Mouse (Mus musculus): ENCODE data around the gene Llgl2. TPM values are rescaled to one million over a fixed set of nuclear protein-coding genes. Genes with fewer than 3 reads are reported as not detected.
A peak's percentile ranks its signal among the peaks of the same experiment; 100 is the strongest.

Llgl2 gene
- polyA plus RNA-seq, 1 experiment from 2014 or later = 22.4 TPM

DNA sequence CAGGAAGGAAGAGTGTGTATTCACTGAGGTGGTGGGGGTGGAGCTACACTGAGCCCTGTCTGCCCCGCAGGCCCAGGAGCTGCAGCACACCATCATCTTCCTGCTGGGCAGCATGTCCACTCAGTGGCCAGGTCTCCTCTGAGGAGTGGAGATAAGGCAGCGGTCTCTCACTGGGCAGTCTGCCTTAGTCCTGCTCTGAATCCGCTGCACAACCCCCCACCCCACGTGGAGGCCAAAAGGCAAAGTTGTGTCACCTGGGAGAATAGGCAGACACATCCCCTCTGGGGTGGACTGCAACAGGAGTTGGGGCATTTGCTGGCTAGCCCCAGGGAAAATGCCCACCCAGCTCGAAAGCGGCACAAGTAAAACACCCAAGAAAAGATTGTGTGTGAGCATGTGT lies 68.4 kb downstream of the Llgl2 start:
- H3K36me3 ChIP-seq = peaks cover 43% of the 10 kb centered on the region
- WGBS = 63% methylated on average over 6 of the region's 6 CpGs

GRCm38 (mm10) chr11:115893071-115893470 lies 69.2 kb downstream of the Llgl2 start:
- H3K4me3 ChIP-seq = no peak overlapping the region
- no peaks in the 10 kb centered on the region for H3K9me3 ChIP-seq
- H3K9ac ChIP-seq = no peak overlapping the region
- H3K4me1 ChIP-seq = no peaks in the 10 kb centered on the region
- 87% methylated on average over 9 of the region's 9 CpGs for WGBS
- H3K27ac ChIP-seq = no peak overlapping the region
- peaks cover 43% of the 10 kb centered on the region for H3K36me3 ChIP-seq
- H3K4me2 ChIP-seq = no peak overlapping the region
- ATAC-seq (ENCODE audit: insufficient number of reproducible peaks, low FRiP score, low TSS enrichment, low read depth) = no peak
- no peaks in the 10 kb centered on the region for H3K27me3 ChIP-seq

More for the DNA sequence above, 68.4 kb downstream of the Llgl2 start:
- ATAC-seq (ENCODE audit: insufficient number of reproducible peaks, low FRiP score, low TSS enrichment, low read depth) = no peak
- Histone ChIP-seq H3K27me3 (no peaks in the 10 kb centered on the region), H3K27ac (no peak overlapping the region), H3K4me2 (no peak overlapping the region), H3K4me1 (no peaks in the 10 kb centered on the region), H3K9ac (no peak overlapping the region), H3K4me3 (no peak overlapping the region), H3K9me3 (no peaks in the 10 kb centered on the region)

- Histone ChIP-seq H3K9me3 (no peaks in the 10 kb centered on the region), H3K4me1 (peaks cover 11% of the 10 kb centered on the region), H3K4me3 (no peak overlapping the region), H3K27ac (no peak overlapping the region), H3K36me3 (peaks cover 43% of the 10 kb centered on the region), H3K9ac (no peak overlapping the region), H3K27me3 (no peaks in the 10 kb centered on the region), H3K4me2 (no peak overlapping the region)
- no peak for ATAC-seq (ENCODE audit: insufficient number of reproducible peaks, low FRiP score, low TSS enrichment, low read depth)
- WGBS = 73% methylated on average over 14 of the region's 14 CpGs
These were observed 71.1 kb downstream of the Llgl2 start for GRCm38 (mm10) chr11:115894755-115895520.

DNA sequence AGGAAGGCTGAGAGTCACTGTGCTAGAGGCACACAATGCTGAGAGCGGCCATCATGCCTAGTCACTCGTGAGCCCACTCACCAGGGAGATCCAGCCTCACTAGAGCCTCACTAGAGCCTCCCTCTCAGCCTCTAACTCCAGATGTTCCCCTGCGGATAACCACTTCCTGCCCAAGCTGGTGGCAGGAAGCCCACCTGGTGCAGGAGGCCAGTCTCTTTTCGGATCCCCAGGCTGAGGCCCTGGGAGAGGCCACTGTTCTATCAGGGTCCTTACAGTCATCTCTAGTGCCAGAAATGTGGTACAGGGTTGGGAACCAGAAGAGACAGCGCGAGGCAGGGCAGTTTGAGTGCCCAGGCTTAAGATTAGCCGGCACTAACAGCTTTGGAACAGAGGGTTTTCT lies 74.6 kb downstream of the Llgl2 start:
- Histone ChIP-seq H3K27ac (peak overlapping the region; percentile 30), H3K9me3 (no peaks in the 10 kb centered on the region), H3K36me3 (peaks cover 34% of the 10 kb centered on the region), H3K9ac (no peak overlapping the region), H3K4me3 (no peak overlapping the region), H3K4me2 (no peak overlapping the region), H3K27me3 (no peaks in the 10 kb centered on the region), H3K4me1 (peaks cover 42% of the 10 kb centered on the region)
- no peak for ATAC-seq (ENCODE audit: insufficient number of reproducible peaks, low FRiP score, low TSS enrichment, low read depth)
- 71% methylated on average over 7 of the region's 7 CpGs for WGBS

GRCm38 (mm10) chr11:115898886-115899285 lies 75.0 kb downstream of the Llgl2 start:
- 24% methylated on average over 4 of the region's 4 CpGs for WGBS
- Histone ChIP-seq H3K36me3 (peaks cover 31% of the 10 kb centered on the region), H3K9ac (no peak overlapping the region), H3K4me3 (no peak overlapping the region), H3K27me3 (no peaks in the 10 kb centered on the region), H3K4me2 (no peak overlapping the region), H3K4me1 (peaks cover 47% of the 10 kb centered on the region), H3K9me3 (no peaks in the 10 kb centered on the region), H3K27ac (peak overlapping the region; percentile 30; the same call in 1 of the 2 replicates)
- no peak for ATAC-seq (ENCODE audit: insufficient number of reproducible peaks, low FRiP score, low TSS enrichment, low read depth)

- whole genome bisulfite sequencing = 33% methylated on average over 16 of the region's 16 CpGs
- H3K9ac ChIP-seq = no peak within 1 kb of the TSS
- 0 out of 2 replicates have a peak, but pooled peaks have one; percentile 32 for ATAC-seq (ENCODE audit: insufficient number of reproducible peaks, low FRiP score, low TSS enrichment, low read depth)
These were observed 75.8 kb downstream of the Llgl2 start, which contains the start of gene Smim5 for GRCm38 (mm10) chr11:115899486-115900266. Gene Smim5 (plus strand): TSS chr11:115899966.

DNA sequence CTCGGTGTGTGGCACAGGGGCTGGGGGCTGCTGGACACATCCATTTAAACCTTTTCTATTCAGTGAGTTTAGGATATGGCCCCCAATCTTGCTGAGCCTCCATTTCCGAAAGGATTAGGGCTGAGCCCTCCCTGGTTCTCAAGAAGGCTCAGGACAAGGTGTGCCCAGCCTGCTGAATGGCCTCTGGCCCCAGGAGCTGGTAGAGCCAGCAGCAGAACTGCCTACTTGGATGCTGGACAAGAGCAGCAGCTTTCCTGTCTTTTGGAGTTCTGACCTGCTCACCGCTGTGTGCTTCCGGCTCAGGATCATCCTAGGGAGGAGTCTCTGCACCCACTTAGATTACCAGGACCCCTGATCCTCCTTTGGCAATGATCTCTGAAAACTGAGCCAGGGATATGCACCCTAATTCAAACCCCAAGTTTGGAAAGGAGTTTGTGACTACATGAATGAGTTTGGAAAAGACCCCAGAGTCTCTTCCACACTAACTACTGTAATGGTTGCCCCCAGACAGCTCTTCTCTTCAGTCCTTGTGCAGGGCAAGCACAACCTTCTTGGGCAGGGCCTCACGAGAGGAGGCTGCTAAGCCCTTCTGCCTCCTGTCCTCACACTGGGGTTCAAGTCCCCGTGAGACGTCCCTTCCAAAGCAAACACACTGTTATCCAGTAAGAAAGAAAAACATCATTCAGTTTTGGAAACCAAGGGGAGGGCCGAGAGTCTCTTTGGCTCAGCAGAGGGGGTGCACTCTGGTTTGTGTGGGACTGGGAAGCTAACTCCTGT lies 76.9 kb downstream of the Llgl2 start:
- Histone ChIP-seq H3K27ac (peak overlapping the region; percentile 47), H3K4me1 (peaks cover 54% of the 10 kb centered on the region), H3K36me3 (peaks cover 21% of the 10 kb centered on the region), H3K27me3 (no peaks in the 10 kb centered on the region), H3K4me2 (peak overlapping the region; percentile 5; the same call in 1 of the 2 replicates), H3K4me3 (peak overlapping the region; percentile 15), H3K9ac (no peak overlapping the region), H3K9me3 (no peaks in the 10 kb centered on the region)
- ATAC-seq (ENCODE audit: insufficient number of reproducible peaks, low FRiP score, low TSS enrichment, low read depth) = no peak
- WGBS = 71% methylated on average over 8 of the region's 8 CpGs

More at GRCm38 (mm10) chr11:115899486-115900266, 75.8 kb downstream of the Llgl2 start, which contains the start of gene Smim5:
- H3K4me1 ChIP-seq = peaks cover 48% of the 10 kb centered on the region
- peak within 1 kb of the TSS; percentile 5; the same call in 1 of the 2 replicates for H3K4me2 ChIP-seq
- H3K4me3 ChIP-seq = peak within 1 kb of the TSS; percentile 15
- H3K27ac ChIP-seq = peak within 1 kb of the TSS; percentile 47
- H3K9me3 ChIP-seq = no peaks in the 10 kb centered on the region
- no peaks in the 10 kb centered on the region for H3K27me3 ChIP-seq
- peaks cover 25% of the 10 kb centered on the region for H3K36me3 ChIP-seq

DNA sequence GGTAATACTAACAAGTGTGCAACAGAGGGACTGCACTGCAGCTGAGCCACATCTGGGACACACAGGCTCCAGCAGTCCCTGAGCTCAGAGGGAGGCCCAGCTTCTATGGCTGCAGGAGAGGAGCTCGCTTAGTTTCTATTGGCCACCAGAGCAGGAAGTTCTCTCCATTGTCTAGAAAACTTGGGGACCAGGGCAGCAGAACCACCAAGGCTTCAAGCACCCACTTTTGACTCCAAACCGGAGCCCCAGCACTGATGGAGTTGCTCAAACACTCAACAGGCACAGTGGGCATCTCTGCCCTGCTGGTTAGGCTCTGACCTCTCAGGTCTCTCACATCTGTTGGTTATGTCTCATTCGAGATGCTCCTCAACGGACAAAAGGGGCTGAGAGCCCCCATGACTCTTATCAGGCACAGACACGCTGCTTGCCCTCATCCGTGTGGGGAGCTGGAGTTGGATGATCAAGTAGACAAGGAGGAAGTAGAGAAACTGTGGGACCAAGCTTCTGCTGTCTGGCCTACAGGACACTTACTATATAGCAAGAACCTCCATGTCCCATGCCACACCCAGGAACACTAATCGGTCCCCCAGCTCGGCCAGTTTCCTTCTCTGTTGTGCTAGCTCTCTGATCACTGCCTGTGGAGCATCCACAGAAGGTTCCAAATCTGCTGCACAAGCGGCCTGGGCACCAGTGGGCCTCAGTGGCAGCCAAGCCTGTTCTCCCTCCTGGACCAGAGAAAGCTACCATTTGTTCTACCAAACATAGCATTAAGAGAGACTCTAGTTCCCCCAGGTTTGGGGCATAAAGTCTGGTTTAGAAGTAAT lies 77.7 kb downstream of the Llgl2 start:
- Histone ChIP-seq H3K9ac (no peak overlapping the region), H3K4me1 (peaks cover 54% of the 10 kb centered on the region), H3K9me3 (no peaks in the 10 kb centered on the region), H3K27me3 (no peaks in the 10 kb centered on the region), H3K4me2 (no peak overlapping the region), H3K36me3 (peaks cover 18% of the 10 kb centered on the region; the same call in 1 of the 2 replicates), H3K4me3 (no peak overlapping the region), H3K27ac (peak overlapping the region; percentile 80)
- 89% methylated on average over 9 of the region's 9 CpGs for WGBS
- no peak for ATAC-seq (ENCODE audit: insufficient number of reproducible peaks, low FRiP score, low TSS enrichment, low read depth)

GRCm38 (mm10) chr11:115902177-115902576 lies 78.3 kb downstream of the Llgl2 start:
- peak overlapping the region; percentile 80 for H3K27ac ChIP-seq
- H3K9ac ChIP-seq = no peak overlapping the region
- H3K36me3 ChIP-seq = 0 out of 2 replicates have a peak, but pooled peaks cover 13% of the 10 kb centered on the region
- no peak overlapping the region for H3K4me2 ChIP-seq
- peaks cover 54% of the 10 kb centered on the region for H3K4me1 ChIP-seq
- WGBS = 65% methylated on average over 5 of the region's 5 CpGs
- ATAC-seq (ENCODE audit: insufficient number of reproducible peaks, low FRiP score, low TSS enrichment, low read depth) = no peak
- no peak overlapping the region for H3K4me3 ChIP-seq
- H3K27me3 ChIP-seq = no peaks in the 10 kb centered on the region
- no peaks in the 10 kb centered on the region for H3K9me3 ChIP-seq

GRCm38 (mm10) chr11:115902831-115903230 lies 79.0 kb downstream of the Llgl2 start:
- Histone ChIP-seq H3K9ac (no peak overlapping the region), H3K9me3 (no peaks in the 10 kb centered on the region), H3K4me3 (no peak overlapping the region), H3K36me3 (0 out of 2 replicates have a peak, but pooled peaks cover 13% of the 10 kb centered on the region), H3K4me1 (peaks cover 54% of the 10 kb centered on the region), H3K27ac (peak overlapping the region; percentile 80), H3K4me2 (no peak overlapping the region), H3K27me3 (no peaks in the 10 kb centered on the region)
- 80% methylated on average over 1 of the region's 1 CpGs for WGBS
- ATAC-seq (ENCODE audit: insufficient number of reproducible peaks, low FRiP score, low TSS enrichment, low read depth) = no peak

Measured in limb, embryonic 15.5 days (tissue).